Mouse (Mus musculus): ENCODE data around the gene Zfp12.
A peak's percentile ranks its signal among the peaks of the same experiment; 100 is the strongest.
"Not testable (repeated sequence)": the region's sequence is repeated elsewhere in the genome, so short reads cannot be mapped to it uniquely, and the experiment has no call there.

Gene Zfp12

DNA sequence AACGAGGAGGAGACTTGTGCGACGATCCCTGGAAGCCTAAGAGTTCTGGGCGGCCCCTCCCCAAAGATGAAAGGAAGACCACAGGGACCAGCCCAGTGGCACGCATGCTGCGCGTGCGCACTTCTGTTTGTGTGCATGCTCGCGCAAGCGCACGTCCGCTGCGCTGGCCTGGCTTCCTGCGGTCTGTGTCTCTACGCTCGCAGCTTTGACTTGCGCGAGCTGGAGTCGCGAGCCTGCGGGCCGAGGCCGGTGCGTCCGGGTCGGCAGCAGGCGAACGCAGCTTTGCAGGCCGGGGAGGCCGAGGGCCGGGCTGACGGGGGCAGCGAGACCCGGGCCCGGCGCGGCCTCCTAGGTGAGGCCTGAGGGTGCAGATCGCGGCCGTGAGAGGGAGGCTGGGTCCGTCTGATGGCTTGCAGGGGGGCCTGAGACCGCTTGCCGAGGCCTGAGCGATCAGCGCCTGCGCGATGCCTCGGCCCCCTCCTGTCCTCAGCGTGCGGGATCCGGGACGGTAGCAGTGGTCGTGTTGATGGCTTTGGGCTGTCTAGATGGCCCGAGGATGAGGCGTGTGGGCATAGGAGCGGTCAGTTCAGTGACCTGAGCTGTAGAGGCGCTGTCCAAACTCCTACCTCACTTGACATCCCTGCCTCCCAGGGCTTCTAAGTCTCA, at the start of gene Zfp12:
TSS of gene Zfp12 (plus strand) at position 136 of the 666 bp plus-strand sequence.
- peak; percentile 97 for DNase-seq

DNA sequence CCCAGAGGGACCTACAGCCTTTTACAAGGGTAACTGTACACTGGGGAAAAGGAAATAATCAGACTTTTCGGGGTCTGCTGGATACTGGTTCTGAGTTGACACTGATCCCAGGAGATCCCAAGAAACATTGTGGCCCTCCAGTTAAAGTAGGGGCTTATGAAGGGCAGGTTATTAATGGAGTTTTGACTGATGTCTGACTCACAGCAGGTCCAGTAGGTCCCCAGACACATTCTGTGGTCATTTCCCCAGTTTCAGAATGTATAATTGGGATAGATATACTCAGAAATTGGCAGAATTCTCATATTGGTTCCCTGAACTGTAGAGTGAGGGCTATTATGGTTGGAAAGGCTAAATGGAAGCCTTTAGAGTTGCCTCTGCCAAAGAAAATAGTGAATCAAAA, 46.9 kb upstream of the Zfp12 start:
- not testable (repeated sequence) for DNase-seq

DNA sequence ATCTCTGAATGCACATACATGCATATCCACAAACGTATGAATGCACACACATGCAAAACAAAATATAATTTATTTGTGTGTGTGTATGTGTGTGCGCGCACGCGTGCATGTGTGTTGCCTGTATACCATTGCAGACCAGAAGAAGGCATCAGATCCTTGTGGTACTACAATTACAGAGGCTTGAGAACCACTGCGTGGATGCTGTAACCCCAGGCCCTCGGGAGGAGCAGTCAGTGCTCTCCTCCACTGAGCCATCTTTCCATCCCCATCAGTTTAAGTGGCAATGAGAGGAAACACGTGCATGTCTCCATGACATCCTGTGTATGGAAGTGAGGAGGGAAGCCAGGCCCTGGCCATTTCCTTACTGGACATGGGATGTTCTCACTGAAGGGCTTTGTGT, 42.2 kb upstream of the Zfp12 start:
- no peak for DNase-seq

DNA sequence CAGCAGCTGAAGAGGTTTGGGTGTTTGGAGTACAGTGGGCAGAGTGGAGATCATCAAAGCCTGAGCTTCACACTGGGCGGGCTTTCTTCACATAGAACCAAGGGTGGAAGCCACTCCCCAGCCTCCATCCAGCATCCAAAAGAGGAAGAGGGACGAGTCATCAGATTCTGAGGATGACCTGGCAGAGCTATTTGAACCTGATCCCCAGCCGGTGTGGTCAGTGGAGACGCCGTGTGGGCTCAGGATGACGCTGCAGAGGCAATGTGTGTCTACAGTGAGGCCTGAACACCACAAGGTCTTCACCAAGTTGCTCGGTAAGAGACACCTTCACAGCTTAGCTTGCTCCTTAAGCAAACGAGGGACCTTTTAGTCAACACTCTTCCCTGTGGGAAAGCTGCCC, 40.2 kb upstream of the Zfp12 start:
- not testable (repeated sequence) for DNase-seq

DNA sequence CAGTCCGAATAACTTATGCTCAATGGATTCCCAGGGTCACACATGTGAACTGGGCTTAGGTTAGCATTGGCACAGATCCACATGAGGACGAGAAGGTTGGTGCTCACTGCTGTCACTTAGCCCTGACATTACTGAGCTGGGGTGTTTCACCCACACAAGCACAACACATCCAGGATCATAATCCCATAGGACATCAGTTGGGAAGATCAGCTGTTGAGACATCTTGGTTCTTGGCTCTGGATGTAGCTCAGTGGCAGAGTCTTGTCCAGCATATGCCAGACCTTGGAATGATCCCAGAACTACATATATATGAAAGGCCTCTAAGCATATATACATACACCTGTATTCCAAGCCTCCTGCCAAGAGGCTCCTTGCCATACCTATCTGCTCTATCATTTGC, 39.8 kb upstream of the Zfp12 start:
- no peak for DNase-seq

DNA sequence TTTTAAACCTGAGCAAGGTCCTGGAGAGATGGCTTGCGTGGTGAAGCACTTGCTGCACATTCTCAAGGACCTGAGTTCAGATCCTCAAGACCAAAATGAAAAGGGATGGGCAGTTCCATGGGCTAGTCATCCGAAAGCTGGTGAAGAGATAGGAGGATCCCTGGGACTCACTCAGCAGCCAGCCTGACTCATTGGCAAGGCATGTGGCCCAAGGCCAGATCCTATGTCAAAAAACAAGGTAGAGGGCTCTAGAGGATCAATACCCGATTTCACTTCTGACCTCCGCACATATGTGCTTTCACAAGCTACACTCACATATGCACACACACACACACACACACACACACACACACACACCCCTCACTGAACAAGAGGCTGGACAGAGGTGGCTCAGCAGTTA, 38.5 kb upstream of the Zfp12 start:
- DNase-seq: no peak

DNA sequence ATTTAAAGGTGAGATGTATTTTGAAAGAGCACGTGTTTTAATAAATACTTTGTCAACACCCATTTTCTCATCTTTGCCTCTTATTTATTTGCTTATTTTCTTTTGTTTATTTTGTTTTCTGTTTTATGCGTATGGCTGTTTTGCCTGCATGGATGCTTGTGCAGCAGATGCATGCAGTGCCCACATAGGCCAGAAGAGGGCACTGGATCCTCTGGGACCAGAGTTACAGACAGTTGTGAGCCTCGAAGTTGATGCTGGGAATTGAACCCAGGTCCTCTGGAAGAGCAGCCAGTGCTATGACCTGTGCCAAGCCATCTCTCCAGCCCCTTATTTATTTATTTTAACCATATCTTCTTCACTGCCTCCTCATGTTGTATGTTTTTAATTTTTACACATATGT, 29.9 kb upstream of the Zfp12 start:
- DNase-seq: no peak

DNA sequence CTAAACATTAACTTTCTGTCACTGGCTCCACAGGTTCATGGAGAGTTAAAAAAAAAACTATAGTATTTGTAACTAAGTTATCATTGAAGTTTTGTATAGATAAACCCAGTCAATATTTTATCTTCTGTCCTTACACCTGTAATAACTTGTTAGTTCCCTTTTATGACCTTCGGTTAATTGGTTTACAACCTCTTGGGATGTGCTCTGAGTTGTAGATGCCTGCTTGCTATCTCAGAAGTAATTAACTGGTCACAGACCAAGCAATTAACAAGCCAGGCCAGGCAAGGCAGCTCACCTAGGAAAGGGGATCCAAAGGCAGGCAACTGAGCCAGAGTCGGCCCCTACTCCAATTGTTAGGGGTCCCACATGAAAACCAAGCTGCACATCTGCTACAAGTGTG, 21.1 kb upstream of the Zfp12 start:
- no peak for DNase-seq

DNA sequence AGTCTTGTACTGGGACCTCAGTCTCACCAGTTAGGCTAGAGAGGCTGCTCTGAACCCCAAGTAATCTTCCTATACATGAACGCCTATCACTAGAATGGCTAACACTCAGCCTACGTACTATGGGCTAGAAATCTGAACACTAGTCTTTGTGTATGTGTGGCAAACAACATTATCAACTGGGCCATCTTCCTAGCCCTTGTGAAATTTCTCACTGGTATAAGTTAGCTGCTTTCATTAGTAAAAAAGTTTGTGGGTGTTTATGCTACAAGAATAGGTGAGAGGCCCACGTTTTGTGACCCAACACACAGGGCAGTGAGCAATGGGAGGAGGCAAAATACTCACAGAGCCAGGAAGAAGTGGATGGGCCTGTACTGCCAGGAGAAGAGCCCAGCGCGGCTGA, 14.0 kb upstream of the Zfp12 start:
- no peak for DNase-seq

DNA sequence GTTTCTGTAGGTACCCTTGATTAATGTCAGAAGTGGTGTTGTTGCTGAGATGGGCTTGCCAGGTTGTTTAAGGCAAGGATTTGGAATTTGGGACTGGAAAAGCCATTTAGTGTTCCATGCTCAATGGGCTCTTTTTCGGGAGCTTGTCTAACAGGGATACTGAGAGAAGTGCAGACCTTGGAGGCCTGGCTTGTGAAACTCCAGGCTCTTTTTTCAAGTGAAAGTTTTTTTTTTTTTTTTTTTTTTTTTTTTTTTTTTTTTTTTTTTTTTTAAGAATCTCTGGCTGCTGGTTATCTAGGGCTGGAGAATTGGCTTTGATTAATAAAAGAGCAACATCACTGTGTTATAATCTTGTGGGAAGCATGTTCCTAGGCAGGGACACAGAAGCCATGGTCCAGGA, 12.7 kb upstream of the Zfp12 start:
- no peak for DNase-seq

DNA sequence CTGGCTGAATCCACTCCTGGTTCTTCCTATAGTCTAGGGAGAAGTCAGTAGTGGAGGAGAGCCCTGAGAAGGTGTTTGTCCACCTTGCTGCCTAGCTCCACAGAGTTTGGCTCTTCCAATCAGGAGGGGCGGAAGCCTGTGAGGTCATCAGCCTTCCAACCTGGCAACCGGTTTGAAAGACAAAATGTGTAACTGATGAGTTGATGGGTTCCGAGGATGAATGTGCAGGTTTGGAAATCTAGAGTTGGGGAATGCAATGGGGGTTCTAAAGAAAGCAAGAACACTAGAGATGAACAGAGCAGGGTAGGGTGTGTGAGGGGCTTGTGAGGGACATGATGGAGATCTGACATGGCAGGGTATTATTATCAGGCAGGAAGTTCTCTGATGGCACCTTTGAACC, 8.2 kb upstream of the Zfp12 start, which contains the start of gene Spdye4a:
TSS of gene Spdye4a (minus strand) at position 101 of the 400 bp plus-strand sequence.
- DNase-seq: no peak

DNA sequence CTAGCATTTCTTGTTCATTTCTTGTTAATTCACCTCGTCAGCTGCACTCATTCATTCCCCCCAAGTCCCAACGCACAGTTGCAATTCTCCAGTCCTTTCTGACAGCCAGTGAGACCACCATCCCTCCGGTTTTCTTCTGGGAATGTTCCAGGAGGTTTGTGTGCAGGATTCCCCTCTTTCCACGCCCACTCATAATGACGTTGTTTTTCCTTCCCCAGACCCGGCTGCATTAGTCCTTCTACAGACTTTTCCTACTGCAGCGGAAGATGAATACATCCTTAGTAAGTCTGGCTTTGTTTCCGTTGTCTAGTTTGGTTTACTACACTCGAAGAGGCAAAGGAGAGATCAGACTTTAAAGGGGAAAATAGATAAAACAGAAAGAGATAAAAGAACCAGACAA, 1.1 kb downstream of the Zfp12 start:
- no peak for DNase-seq

DNA sequence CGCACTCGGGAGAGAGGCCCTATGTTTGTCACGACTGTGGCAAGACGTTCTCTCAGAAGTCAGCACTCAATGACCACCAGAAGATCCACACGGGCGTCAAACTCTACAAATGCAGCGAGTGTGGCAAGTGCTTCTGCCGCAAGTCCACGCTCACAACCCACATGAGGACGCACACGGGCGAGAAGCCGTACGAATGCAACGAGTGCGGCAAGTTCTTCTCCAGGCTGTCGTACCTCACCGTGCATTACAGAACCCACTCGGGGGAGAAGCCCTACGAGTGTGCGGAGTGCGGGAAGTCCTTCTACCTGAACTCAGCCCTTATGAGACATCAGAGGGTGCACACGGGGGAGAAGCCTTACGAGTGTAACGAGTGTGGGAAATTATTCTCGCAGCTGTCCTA, 10.0 kb downstream of the Zfp12 start:
- no peak for DNase-seq

DNA sequence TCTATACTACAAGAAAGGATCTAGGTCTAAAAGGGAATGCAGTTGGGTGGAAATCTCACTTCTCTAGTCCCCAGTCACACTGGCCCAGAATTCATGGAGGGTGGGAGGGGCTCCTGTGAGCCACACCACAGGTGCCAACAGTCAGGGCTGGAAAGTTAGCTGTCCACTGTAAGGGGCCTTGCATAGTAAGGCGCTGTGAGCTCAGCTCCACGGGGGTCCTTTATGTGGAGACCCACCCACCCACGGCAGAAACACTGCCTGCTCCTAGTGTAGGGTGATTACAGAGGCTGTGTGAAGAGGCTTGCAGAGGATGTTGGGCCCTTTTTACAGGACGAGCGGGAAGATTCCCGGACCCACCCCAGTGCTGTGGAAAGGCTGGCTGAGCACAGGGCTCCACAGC, 17.1 kb downstream of the Zfp12 start:
- peak; percentile 51 for DNase-seq

DNA sequence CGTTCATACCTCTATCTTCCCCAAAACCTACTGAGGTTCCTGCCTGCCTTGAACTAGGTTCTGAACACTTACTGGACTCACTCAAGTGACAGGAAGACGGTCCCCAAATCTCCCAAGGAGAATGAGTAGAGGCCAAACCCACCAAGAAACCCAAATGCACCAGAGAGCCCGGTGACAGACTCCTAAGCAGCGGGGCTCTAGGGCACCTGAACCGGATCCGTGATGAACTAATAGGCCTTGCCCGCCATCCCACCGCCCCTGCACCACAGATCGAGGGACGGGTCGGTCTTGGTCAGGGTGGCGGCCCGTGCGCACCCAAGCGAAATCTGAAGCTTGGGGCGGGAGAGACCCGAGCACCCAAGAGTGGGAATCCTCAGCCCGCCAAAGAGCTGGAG, 17.8 kb downstream of the Zfp12 start:
- no peak for DNase-seq

DNA sequence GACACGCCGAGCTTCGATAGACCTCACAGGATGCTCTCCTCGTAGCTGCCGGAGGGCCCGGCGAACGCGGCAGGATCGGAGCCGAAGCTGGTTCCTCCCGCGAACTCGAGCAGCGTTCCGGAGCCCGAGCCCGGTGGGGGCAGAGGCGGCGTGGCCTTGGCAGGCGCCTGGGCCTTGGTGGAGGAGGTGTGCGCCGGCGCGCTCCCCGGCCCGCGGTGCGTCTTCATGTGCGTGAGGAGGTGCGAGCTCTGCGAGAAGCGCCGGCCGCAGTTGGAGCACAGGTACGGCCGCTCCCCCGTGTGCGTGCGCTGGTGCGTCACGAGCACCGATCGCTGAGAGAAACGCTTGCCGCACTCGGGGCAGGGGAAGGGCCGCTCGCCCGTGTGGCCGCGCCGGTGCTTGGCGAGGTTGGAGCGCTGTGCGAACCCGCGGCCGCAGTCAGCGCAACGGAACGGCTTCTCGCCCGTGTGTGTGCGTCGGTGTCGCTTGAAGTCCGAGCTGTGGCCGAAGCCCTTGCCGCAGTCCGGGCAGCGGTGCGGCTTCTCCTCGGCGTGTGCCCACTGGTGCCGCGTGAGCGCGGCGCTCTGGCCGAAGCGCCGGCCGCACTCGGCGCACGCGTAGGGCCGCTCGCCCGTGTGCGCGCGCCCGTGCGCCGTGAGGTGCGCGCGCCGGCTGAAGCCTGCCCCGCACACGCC, 18.4 kb downstream of the Zfp12 start:
- DNase-seq: peak; percentile 79

DNA sequence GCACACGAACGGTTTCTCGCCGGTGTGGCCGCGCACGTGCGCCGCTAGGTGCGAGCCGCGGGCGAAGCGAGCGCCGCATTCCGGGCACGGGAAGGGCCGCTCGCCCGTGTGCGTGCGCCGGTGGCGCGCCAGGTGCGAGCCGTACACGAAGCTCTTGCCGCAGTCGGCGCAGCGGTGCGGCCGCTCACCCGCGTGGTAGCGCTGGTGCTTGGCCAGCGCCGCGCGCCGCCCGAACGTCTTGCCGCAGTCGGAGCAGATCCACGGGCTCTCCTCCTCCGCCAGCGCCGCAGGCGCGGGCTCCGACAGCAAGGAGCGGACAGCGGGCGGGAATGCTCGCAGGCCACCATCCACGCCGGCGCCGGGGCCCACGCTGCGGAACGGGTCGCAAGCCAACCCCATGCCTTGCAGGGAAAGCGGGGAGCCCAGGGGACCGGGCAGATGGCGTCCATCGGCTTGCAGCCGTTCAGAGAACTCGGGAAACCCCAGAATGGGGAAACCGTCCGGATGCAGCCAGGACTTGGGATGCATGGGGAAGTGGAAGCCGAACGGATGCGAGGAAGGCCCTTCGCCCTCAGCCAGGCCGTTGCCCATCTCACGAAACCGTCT, 19.0 kb downstream of the Zfp12 start:
- peak; percentile 75 for DNase-seq

DNA sequence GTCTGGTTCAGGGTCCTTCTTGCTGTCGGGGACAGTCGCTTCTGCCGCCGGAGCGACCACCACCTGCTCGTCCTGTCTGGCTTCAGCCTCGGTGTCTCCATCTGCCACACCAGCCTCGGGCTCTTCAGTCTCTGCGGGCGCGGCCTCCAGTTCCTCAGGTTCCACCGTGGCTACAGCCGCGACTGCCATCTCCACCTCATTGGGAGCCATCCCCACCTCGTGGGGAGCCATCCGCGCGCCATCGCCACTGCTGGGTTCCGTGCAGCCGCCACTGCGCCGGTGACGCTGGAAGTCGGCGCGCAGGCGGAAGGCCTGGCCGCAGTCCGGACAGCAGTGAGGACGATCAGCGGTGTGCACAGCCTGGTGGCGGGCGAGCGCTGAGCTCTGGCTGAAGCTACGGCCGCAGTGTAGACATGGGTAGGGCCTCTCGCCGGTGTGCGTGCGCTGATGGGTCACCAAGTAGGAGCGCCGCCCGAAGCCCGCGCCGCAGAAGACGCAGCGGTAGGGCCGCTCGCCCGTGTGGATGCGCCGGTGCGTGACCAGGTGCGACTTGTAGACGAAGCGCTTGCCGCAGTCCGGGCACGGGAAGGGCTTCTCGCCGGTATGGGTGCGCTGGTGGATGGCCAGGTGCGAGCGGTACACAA, 19.6 kb downstream of the Zfp12 start:
- peak; percentile 63 for DNase-seq

DNA sequence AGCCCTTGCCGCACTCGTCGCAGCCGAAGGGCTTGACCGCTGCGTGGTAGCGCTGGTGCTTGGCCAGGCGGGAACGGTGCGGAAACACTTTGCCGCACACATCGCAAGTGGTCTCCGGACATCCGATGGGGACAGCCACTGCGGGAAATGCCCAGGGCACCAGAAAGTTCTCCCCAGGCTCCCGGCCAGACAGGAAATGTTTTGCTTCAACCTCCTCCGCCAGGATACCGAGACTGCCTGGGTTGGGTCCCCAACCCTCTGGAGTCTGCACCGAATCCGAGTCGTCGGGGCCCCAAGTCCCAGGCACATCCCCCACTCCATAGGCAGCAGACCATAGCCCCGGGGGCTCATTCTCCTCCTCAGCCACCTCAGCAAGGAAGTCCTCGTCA, 20.2 kb downstream of the Zfp12 start:
- no peak for DNase-seq

DNA sequence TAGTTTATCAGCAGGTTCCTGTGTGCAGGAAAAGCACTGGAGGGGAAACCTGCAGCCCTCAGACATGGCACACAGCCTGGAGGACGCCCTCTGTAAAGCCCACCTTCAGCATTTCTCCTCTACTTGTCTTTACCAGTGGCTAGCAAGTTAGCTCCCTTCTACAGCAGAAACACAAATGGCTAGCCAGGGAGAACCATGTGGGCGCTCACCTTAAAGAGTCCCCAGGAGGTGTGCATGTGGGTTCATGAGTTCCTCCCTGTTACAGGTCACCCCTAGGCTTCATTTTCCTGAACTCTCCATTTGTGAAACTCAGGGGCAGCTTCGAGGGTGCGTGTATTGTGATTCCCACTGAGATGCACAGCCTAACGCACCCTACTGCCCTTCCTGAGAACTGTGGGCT, 20.8 kb downstream of the Zfp12 start:
- no peak for DNase-seq

DNA sequence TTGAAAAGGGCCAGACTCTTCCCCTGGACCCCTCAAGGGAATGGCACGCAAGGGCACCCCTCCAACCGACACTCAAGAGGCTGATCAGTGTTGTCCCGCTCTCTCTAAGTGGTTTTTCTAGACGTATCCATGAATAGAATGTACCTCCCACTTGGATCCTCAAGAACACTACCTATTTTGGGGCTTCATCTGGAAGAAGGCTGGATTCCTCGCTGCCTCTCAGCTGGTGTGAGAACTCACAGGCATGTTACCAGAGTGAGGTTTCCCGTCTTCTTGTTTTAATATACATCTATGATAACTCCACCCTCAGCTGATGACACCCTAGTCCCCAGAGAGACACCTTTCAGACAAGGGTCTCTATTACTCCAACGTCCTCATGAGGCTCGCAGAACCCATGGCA, 26.7 kb downstream of the Zfp12 start:
- DNase-seq: no peak

DNA sequence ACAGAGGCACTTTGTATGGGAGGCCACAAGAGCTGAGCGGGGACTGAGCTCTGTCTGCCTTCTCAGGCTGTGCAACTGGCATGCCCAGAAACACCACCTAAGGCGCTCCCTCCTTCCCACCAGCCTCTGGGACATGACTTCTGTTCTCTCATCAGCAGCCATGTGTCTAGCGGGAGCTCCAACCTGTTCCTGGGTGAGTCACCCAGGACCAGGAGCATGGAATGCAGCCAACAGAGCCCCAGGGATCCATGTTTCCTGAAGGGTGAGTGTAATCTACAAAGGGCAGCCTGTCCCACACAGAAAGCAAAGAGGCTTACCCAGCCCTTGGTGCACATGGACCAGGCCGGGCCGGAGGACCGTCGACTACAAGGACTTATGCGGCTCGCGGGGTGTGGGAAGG, 29.7 kb downstream of the Zfp12 start:
- no peak for DNase-seq

DNA sequence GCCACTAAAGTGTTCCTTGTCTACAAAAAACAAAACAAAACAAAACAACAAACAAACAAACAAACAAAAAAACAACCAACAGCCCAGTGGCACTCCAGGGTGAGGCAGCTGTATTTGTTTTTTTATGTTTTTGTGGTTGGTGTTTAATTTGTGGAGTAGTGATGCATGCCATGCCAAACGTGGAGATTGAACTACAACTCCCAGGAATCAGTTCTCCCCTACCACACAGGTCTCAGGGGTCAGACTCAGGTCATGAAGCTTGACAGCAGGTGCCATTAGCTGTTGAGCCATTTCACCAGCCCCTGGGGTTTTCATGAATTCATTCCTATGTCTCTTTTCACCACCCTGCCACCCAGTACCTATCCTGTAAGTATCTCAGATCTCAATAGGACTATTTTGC, 30.4 kb downstream of the Zfp12 start:
- DNase-seq: no peak

DNA sequence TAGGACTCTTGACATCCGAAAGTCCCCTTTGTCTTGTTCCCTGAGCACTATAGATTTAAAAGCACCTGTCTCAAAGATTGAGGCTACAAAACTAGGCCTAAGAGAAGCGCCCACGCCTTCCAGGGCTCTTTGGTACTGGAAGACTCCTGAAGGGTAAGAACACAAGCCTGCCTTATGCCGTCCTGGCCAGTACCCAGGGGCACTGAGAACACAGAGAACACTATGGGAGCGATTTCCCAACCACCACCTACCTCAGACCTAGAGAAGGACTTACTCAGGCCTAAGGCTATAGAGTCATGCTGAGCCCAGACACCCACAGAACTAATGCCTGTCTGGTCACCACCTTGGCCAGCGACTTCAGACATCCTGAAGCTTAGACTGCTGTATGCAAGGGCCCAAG, 31.8 kb downstream of the Zfp12 start:
- no peak for DNase-seq
